Mouse (Mus musculus): Measurements from ENCODE around the gene Gli1. TPM values are rescaled to one million over a fixed set of nuclear protein-coding genes. Genes with fewer than 3 reads are reported as not detected.

Gli1 gene
- total and polyA plus RNA-seq, 2 experiments from 2014 or later, result 0.59 to 1.1 TPM

GRCm38 (mm10) chr10:127289573-127290191 is 52.1 kb downstream of the Gli1 start:
- WGBS, result 1% methylated on average over 15 of the region's 15 CpGs
- Histone ChIP-seq H3K27me3 (ENCODE audit: control insufficient read depth, insufficient read depth, low read length) (no peaks in the 10 kb centered on the region), H3K4me1 (ENCODE audit: control insufficient read depth, insufficient read depth) (peaks cover 39% of the 10 kb centered on the region), H3K9me3 (replicated peaks; ENCODE audit: control insufficient read depth, low read length) (no peaks in the 10 kb centered on the region), H3K9ac (replicated peaks; ENCODE audit: low read depth, low read length) (peak overlapping the region; percentile 71), H3K4me2 (ENCODE audit: low read depth, low read length) (peak overlapping the region; percentile 70), H3K27ac (ENCODE audit: low read depth) (peak overlapping the region; percentile 99), H3K4me3 (ENCODE audit: low read depth, low read length) (peak overlapping the region; percentile 74), H3K36me3 (replicated peaks; ENCODE audit: control insufficient read depth, insufficient read depth, low read length) (peaks cover 39% of the 10 kb centered on the region)
- peak; percentile 16 for ATAC-seq (ENCODE audit: insufficient read depth, low read depth)
- DNase-seq (ENCODE audit: low spot score), result peak; percentile 84
- no peak for TF ChIP-seq CTCF (IDR thresholded peaks at IDR 0.05; ENCODE audit: low read depth)
- no peak for TF ChIP-seq EP300 (IDR thresholded peaks at IDR 0.05; ENCODE audit: low read depth)

GRCm38 (mm10) chr10:127288800-127289572 is 52.8 kb downstream of the Gli1 start, which contains the start of gene Mbd6:
TSS of gene Mbd6 (minus strand) at chr10:127289018.
- Histone ChIP-seq H3K9ac (replicated peaks; ENCODE audit: low read depth, low read length) (peak within 1 kb of the TSS; percentile 71), H3K27me3 (ENCODE audit: control insufficient read depth, insufficient read depth, low read length) (no peaks in the 10 kb centered on the region), H3K4me3 (ENCODE audit: low read depth, low read length) (peak within 1 kb of the TSS; percentile 74), H3K4me2 (ENCODE audit: low read depth, low read length) (peak within 1 kb of the TSS; percentile 70), H3K9me3 (replicated peaks; ENCODE audit: control insufficient read depth, low read length) (no peaks in the 10 kb centered on the region), H3K36me3 (replicated peaks; ENCODE audit: control insufficient read depth, insufficient read depth, low read length) (peaks cover 39% of the 10 kb centered on the region), H3K4me1 (ENCODE audit: control insufficient read depth, insufficient read depth) (peaks cover 39% of the 10 kb centered on the region), H3K27ac (ENCODE audit: low read depth) (peak within 1 kb of the TSS; percentile 99)
- WGBS, result 0% methylated on average over 23 of the region's 65 CpGs
- TF ChIP-seq EP300 (IDR thresholded peaks at IDR 0.05; ENCODE audit: low read depth), result no peak
- TF ChIP-seq CTCF (IDR thresholded peaks at IDR 0.05; ENCODE audit: low read depth), result no peak
- ATAC-seq (ENCODE audit: insufficient read depth, low read depth) (peak; percentile 47), DNase-seq (ENCODE audit: low spot score) (peak; percentile 89)

GRCm38 (mm10) chr10:127288328-127288799 is 53.4 kb downstream of the Gli1 start:
- DNase-seq (ENCODE audit: low spot score), result peak; percentile 74
- H3K27me3 ChIP-seq (ENCODE audit: control insufficient read depth, insufficient read depth, low read length), result no peaks in the 10 kb centered on the region
- peak overlapping the region; percentile 71 for H3K9ac ChIP-seq (replicated peaks; ENCODE audit: low read depth, low read length)
- H3K4me1 ChIP-seq (ENCODE audit: control insufficient read depth, insufficient read depth), result peaks cover 37% of the 10 kb centered on the region
- no peaks in the 10 kb centered on the region for H3K9me3 ChIP-seq (replicated peaks; ENCODE audit: control insufficient read depth, low read length)
- H3K4me3 ChIP-seq (ENCODE audit: low read depth, low read length), result peak overlapping the region; percentile 74
- WGBS, result 1% methylated on average over 16 of the region's 28 CpGs
- H3K4me2 ChIP-seq (ENCODE audit: low read depth, low read length), result peak overlapping the region; percentile 70
- no peak; the same call in 1 of the 2 replicates for ATAC-seq (ENCODE audit: insufficient read depth, low read depth)
- H3K36me3 ChIP-seq (replicated peaks; ENCODE audit: control insufficient read depth, insufficient read depth, low read length), result peaks cover 40% of the 10 kb centered on the region
- peak overlapping the region; percentile 99 for H3K27ac ChIP-seq (ENCODE audit: low read depth)
- TF ChIP-seq CTCF (IDR thresholded peaks at IDR 0.05; ENCODE audit: low read depth) (no peak), EP300 (IDR thresholded peaks at IDR 0.05; ENCODE audit: low read depth) (peak; percentile 36; the same call in 1 of the 2 replicates)

GRCm38 (mm10) chr10:127287936-127288293 is 53.9 kb downstream of the Gli1 start:
- Histone ChIP-seq H3K27ac (ENCODE audit: low read depth) (peak overlapping the region; percentile 99), H3K4me3 (ENCODE audit: low read depth, low read length) (peak overlapping the region; percentile 74), H3K36me3 (replicated peaks; ENCODE audit: control insufficient read depth, insufficient read depth, low read length) (peaks cover 44% of the 10 kb centered on the region), H3K4me1 (ENCODE audit: control insufficient read depth, insufficient read depth) (peaks cover 34% of the 10 kb centered on the region), H3K9me3 (replicated peaks; ENCODE audit: control insufficient read depth, low read length) (no peaks in the 10 kb centered on the region), H3K4me2 (ENCODE audit: low read depth, low read length) (peak overlapping the region; percentile 70), H3K9ac (replicated peaks; ENCODE audit: low read depth, low read length) (peak overlapping the region; percentile 71), H3K27me3 (ENCODE audit: control insufficient read depth, insufficient read depth, low read length) (no peaks in the 10 kb centered on the region)
- 2% methylated on average over 3 of the region's 3 CpGs for WGBS
- no peak for DNase-seq (ENCODE audit: low spot score)
- no peak for TF ChIP-seq EP300 (IDR thresholded peaks at IDR 0.05; ENCODE audit: low read depth)
- no peak for TF ChIP-seq CTCF (IDR thresholded peaks at IDR 0.05; ENCODE audit: low read depth)
- no peak for ATAC-seq (ENCODE audit: insufficient read depth, low read depth)

- peak overlapping the region; percentile 99 for H3K27ac ChIP-seq (ENCODE audit: low read depth)
- WGBS, result 65% methylated on average over 15 of the region's 15 CpGs
- no peak for TF ChIP-seq EP300 (IDR thresholded peaks at IDR 0.05; ENCODE audit: low read depth)
- TF ChIP-seq CTCF (IDR thresholded peaks at IDR 0.05; ENCODE audit: low read depth), result no peak
- peak overlapping the region; percentile 71 for H3K9ac ChIP-seq (replicated peaks; ENCODE audit: low read depth, low read length)
- H3K9me3 ChIP-seq (replicated peaks; ENCODE audit: control insufficient read depth, low read length), result no peaks in the 10 kb centered on the region
- ATAC-seq (ENCODE audit: insufficient read depth, low read depth), result no peak
- H3K4me1 ChIP-seq (ENCODE audit: control insufficient read depth, insufficient read depth), result peaks cover 29% of the 10 kb centered on the region
- peaks cover 49% of the 10 kb centered on the region for H3K36me3 ChIP-seq (replicated peaks; ENCODE audit: control insufficient read depth, insufficient read depth, low read length)
- no peaks in the 10 kb centered on the region for H3K27me3 ChIP-seq (ENCODE audit: control insufficient read depth, insufficient read depth, low read length)
- DNase-seq (ENCODE audit: low spot score), result peak; percentile 18
- peak overlapping the region; percentile 70 for H3K4me2 ChIP-seq (ENCODE audit: low read depth, low read length)
- H3K4me3 ChIP-seq (ENCODE audit: low read depth, low read length), result peak overlapping the region; percentile 74
These were observed 54.4 kb downstream of the Gli1 start for GRCm38 (mm10) chr10:127287271-127287935.

Data from heart, postnatal 0 days (tissue).